Mouse (Mus musculus) small intestine, adult 2 months (tissue): Measurements from ENCODE around the gene Nos1. TPM values are rescaled to one million over a fixed set of nuclear protein-coding genes. Genes with fewer than 3 reads are reported as not detected.

Source experiments
- H3K27ac ChIP-seq: fragments of 200-500 bp; 2 replicates; pipeline ENCODE4 v1.5.1; 2012; ENCODE audit warnings: low read depth, low read length, control low read depth, inconsistent platforms; ENCODE audit not compliant: insufficient read depth
- H3K27me3 ChIP-seq: fragments of 200-500 bp; 2 replicates; pipeline ENCODE4 v1.6.1; 2012; ENCODE audit warnings: mild to moderate bottlenecking, moderate library complexity, low read length, inconsistent platforms; ENCODE audit not compliant: control insufficient read depth, insufficient read depth
- H3K36me3 ChIP-seq: fragments of 200-500 bp; 2 replicates; pipeline ENCODE4 v1.6.1; 2012; ENCODE audit warnings: mild to moderate bottlenecking, low read length, control low read depth, inconsistent platforms; ENCODE audit not compliant: control insufficient read depth, insufficient read depth
- H3K4me1 ChIP-seq: fragments of 200-500 bp; 2 replicates; pipeline ENCODE4 v1.6.1; 2012; ENCODE audit warnings: low read length, inconsistent platforms, mixed read lengths; ENCODE audit not compliant: control insufficient read depth, insufficient read depth, insufficient read length
- H3K4me3 ChIP-seq: fragments of 200-500 bp; 2 replicates; pipeline ENCODE4 v1.5.1; 2012; ENCODE audit warnings: low read depth, mild to moderate bottlenecking, control low read depth, inconsistent platforms, low read length, moderate library complexity
- CTCF ChIP-seq: fragments of 200-500 bp; IDR thresholded peaks from 2 replicates; pipeline ENCODE4 v1.5.1; 2012; ENCODE audit warnings: low read depth, mild to moderate bottlenecking, control low read depth, inconsistent platforms, low read length, moderate library complexity, mixed read lengths; ENCODE audit not compliant: insufficient replicate concordance, insufficient read length; ENCODE audit errors: extremely low read depth
- POLR2A ChIP-seq: fragments of 200-500 bp; IDR thresholded peaks from 2 replicates; pipeline ENCODE4 v1.6.1; 2012; ENCODE audit warnings: low read depth, mild to moderate bottlenecking, control low read depth, inconsistent platforms, low read length, moderate library complexity
- WGBS: fragments of 180-500 bp; shearing (Covaris S2); methylation state at CpG from one replicate; pipeline ENCODE4 v1.1.7; 2018; 5-methylcytosine and 5-hydroxymethylcytosine counted together
- polyA plus RNA-seq: library from polyadenylated mRNA; depleted of rRNA; stranded (reverse); fragments of >200 nt; gene quantifications from 2 replicates; pipeline ENCODE4 v1.2.3, GENCODE M21; 2012

The Nos1 gene
- polyA plus RNA-seq, 1 experiment: 0.65 TPM

DNA sequence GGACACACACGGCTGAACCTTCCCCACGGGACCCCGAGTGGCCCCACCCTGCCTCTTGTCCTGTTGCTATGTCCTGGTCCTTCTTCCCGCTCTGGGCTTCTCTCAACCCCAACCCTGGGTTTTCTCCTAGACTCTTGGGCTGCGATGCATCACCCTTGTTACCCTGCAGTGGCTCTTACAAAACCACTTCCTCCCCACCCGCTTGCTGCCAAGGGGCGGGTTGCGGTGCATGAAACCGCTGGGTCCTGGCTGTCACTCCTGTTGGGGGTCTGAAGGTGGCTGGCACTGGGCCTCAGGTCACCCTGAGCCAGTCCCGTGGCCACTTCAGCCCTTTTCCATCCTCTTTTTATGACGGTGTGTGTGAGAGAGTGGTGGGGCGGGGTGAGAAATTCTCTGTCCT lies 173.1 kb downstream of the Nos1 start:
- H3K4me3 ChIP-seq: no peak overlapping the region
- 74% methylated on average over 12 of the region's 12 CpGs for WGBS
- no peak overlapping the region for H3K27ac ChIP-seq

DNA sequence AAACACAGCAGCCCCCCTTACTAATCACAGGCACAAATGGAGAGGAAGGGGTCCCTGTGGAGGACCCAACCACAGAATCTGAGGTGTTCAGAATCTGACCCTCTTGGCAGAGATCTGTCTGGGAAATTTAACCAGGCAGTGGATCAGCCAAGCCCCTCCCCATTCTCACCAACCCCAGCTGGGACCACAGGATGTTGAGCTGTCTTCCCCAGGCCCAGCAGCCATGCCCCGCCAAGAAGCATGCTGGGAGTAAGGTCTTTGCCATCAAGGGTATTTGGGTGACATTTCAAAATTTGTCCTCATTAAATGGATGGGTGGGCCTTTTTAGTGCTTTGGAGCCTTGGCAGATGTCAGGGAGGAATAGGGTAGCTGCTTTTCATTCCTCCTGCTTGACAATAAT lies 173.6 kb downstream of the Nos1 start:
- whole genome bisulfite sequencing: 76% methylated on average over 1 of the region's 1 CpGs

More for the DNA sequence above, 173.1 kb downstream of the Nos1 start:
- Histone ChIP-seq H3K27me3 (no peaks in the 10 kb centered on the region), H3K36me3 (no peaks in the 10 kb centered on the region), H3K4me1 (no peaks in the 10 kb centered on the region)
- TF ChIP-seq POLR2A: no peak
- no peak for TF ChIP-seq CTCF

DNA sequence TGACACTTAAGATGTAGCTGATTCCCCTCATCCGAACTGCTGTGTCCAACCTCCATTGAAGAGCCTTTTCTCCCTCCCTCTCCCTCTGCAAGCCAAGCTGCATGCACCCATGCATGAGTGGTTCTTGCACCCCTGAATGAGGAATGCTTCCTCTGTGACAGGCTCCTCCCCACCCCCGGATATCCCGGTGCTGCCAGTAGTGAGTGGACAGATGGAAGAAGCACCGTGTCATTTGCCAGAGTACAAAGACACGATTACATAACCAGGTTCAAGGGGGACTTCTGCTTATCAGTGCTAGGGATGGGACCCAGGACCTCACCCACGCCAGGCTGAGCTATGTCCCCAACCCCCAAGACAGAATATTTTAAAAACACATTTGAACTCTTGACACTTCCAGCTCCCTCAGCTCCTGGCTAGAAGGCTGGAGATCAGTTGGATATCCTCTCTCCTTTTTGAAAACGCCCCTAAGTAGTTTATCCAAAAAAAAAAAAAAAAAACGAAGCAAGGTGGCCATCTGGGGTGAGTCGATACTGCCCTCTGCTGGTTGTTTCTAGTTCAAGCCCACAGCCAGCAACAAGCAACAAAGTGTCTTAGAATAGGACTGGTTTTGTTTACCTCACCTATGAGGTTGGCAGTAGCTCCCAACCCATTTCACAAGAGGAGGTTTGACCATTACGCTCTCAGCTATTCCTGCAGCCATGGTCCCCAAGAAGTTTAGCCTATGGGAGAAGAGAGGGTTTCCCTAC lies 175.0 kb downstream of the Nos1 start:
- Histone ChIP-seq H3K4me3 (no peak overlapping the region), H3K4me1 (no peaks in the 10 kb centered on the region), H3K36me3 (no peaks in the 10 kb centered on the region), H3K27me3 (no peaks in the 10 kb centered on the region), H3K27ac (no peak overlapping the region)
- TF ChIP-seq CTCF: peak; percentile 56; the same call in 1 of the 2 replicates
- no peak for TF ChIP-seq POLR2A
- 22% methylated on average over 10 of the region's 10 CpGs for whole genome bisulfite sequencing

More for the DNA sequence above, 173.6 kb downstream of the Nos1 start:
- TF ChIP-seq POLR2A: no peak
- TF ChIP-seq CTCF: no peak
- Histone ChIP-seq H3K36me3 (no peaks in the 10 kb centered on the region), H3K27me3 (no peaks in the 10 kb centered on the region), H3K4me1 (no peaks in the 10 kb centered on the region), H3K4me3 (no peak overlapping the region), H3K27ac (no peak overlapping the region)

DNA sequence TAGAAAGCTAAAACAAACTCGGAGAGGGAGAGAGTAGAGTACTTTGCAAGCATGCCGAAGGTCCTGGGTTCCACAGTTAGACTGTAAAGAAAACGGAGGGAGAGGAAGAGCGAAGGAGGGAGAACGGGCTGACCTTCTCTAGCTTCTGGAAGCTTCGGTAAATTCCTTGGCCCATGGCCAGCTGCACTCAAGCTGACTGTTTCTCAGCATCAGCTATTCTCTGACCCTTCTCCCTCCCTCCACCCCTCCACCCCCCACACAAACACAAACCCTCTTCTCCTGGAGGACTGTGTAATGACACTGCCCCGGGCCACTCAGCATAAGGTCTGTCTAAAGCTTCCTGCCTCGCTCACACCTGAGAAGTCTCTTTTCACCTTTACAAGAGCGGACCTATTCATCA lies 183.9 kb downstream of the Nos1 start:
- no peak for TF ChIP-seq CTCF
- no peak for TF ChIP-seq POLR2A
- Histone ChIP-seq H3K4me3 (no peak overlapping the region), H3K27me3 (no peaks in the 10 kb centered on the region), H3K27ac (no peak overlapping the region), H3K4me1 (no peaks in the 10 kb centered on the region), H3K36me3 (no peaks in the 10 kb centered on the region)
- WGBS: 45% methylated on average over 9 of the region's 9 CpGs

DNA sequence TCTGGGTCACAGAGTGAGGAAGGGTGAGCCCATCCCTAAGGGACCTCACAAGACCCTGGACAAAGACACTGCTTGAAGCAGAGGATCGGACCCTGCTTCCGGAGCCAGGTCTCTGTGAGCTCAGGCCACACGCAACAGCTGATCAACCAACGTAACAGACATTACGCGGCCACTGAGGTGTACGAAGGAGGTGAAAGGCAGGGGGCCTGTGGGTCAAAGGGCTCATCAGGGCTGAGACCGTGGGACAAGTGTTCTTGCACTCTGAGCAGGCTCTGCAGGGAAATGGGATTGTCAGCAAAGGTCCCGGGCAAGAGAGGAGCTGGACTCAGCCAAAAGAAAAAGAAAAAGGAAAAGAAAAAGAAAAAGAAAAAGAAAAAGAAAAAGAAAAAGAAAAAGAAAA lies 186.1 kb downstream of the Nos1 start:
- H3K27ac ChIP-seq: no peak overlapping the region
- no peak for TF ChIP-seq POLR2A
- TF ChIP-seq CTCF: no peak
- no peaks in the 10 kb centered on the region for H3K4me1 ChIP-seq
- no peaks in the 10 kb centered on the region for H3K27me3 ChIP-seq
- WGBS: 87% methylated on average over 9 of the region's 9 CpGs
- H3K36me3 ChIP-seq: no peaks in the 10 kb centered on the region
- H3K4me3 ChIP-seq: no peak overlapping the region

DNA sequence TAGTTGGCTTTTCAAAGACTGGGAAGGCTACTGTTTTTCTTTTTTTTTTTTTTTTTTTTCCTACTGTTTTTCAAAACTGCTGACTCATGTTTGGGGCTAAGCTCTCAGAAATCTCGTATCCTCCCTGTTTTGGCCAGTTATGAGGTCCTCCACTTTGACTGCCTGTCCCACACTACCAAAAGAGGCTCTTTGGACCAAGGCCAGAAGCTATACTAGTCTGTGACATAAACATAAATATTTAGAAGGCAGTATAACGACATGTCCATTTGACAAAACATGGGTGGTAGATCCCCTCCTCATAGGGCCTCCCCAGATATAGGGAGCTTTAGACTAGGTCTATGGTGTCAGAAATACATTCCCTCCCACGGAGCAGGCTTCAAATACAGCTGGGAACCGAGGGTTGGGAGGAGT lies 186.8 kb downstream of the Nos1 start:
- H3K4me1 ChIP-seq: no peaks in the 10 kb centered on the region
- TF ChIP-seq CTCF (no peak), POLR2A (no peak)
- WGBS: 30% methylated on average over 4 of the region's 4 CpGs
- no peaks in the 10 kb centered on the region for H3K36me3 ChIP-seq
- no peaks in the 10 kb centered on the region for H3K27me3 ChIP-seq
- no peak overlapping the region for H3K4me3 ChIP-seq
- H3K27ac ChIP-seq: no peak overlapping the region

DNA sequence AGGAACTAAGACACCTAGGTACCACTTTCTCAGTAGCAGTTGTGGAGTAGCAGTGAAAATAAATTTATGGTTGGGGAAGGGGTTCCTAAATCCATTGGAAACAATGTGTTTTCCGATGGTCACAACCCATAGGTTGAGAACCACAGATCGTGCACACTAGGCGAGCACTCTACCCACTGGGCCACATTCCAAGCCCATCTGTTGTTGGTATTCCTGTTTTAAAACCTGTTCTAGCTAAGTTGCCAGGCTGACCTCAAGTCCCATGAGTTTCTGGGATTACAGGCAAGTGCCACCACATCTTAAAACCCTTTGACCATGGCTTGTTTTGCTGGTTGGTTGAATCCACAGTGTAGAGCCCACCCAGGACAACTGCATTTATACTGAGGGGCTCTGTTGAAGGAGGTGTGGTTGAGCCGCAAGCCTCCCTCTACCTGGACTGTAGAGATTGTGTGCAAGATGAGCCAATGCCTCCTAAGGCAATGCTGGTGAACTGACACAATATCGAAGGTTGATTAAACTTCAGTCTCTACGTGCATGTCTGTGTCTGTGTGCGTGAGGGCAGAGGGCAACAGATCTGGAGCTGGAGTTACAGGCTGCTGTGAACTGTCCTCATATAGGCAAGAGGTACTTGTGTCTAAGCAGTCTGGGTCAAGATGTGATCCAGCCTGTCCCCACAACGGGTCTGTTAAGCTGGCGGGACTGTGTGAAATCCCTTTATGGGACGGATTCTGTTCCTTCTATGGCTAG lies 189.0 kb downstream of the Nos1 start:
- no peaks in the 10 kb centered on the region for H3K27me3 ChIP-seq
- H3K4me1 ChIP-seq: no peaks in the 10 kb centered on the region
- H3K4me3 ChIP-seq: no peak overlapping the region
- H3K36me3 ChIP-seq: no peaks in the 10 kb centered on the region
- 84% methylated on average over 10 of the region's 10 CpGs for WGBS
- no peak for TF ChIP-seq CTCF
- no peak for TF ChIP-seq POLR2A
- no peak overlapping the region for H3K27ac ChIP-seq
